Mouse (Mus musculus): Measurements from ENCODE around the gene Mindy2. TPM values are rescaled to one million over a fixed set of nuclear protein-coding genes. Genes with fewer than 3 reads are reported as not detected.

Gene Mindy2
- total RNA-seq, 2 experiments from 2014 or later, result 34.7 to 35.0 TPM

DNA sequence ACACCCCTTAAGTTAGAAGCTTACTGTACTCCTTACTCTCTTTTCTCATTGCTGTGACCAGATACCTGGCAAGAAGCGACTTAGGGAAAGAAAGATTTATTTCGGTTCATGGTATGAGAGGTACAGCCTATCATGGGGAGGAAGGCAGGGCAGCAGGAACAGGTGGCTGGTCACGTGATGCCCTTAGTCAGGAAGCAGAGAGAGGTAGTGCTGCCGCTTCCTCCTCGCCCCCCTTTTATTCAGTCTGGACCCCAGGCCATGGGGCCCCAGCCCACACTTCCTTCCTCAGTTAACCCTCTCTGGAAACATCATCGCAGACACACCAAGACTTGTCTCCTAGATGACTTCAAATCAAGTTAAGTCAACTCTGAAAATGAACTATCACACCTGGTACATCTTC, 14.3 kb upstream of the Mindy2 start:
- intact Hi-C loops (cut with DNase I), result loop anchor here (5.0 to 10.0 kb wide), 2 partner anchors 174 to 251 kb away; no protein-coding TSS in a partner anchor
- no peak for DNase-seq

DNA sequence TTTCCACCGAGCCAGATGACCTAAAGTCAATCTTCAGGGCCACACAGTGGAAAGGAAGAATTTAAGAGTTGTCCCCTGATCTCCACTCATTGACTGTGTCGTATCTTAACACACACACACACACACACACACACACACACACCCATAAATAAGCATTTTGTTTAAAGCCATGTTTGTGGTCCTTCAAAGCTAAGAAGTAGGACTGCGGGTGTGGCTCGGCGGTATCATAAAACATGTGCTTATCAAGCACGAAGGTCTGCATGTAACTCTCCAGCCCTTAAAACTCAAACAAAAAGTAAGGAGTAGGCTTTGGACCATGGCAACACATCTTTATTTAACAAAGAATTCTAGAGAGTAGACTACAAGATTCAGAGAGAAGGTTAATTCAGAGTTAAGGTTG, 13.4 kb upstream of the Mindy2 start:
- no peak for DNase-seq
- intact Hi-C loops (cut with DNase I), result loop anchor here (5.0 to 10.0 kb wide), 2 partner anchors 174 to 252 kb away; no protein-coding TSS in a partner anchor

DNA sequence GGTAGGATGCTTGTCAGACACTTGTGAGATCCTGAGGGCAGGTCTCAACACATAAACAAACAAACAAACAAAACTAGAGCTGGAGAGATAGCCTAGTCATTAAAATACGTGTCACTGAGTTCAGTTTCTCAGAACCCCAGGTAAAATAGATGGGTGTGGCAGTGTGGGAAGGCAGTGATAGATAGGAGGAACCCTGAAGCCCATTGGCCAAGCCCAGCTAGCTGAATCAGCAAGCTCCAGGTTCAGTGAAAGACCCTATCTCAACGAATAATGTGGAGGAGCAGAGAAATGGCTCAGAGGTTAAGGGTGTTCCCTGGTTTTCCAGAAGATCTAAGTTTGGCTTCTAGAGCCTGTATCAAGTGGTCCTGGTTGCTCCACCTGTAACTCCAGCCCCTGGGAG, 12.2 kb upstream of the Mindy2 start:
- intact Hi-C loops (cut with DNase I), result no loop called here
- DNase-seq, result no peak

- intact Hi-C loops (cut with DNase I), result no loop called here
- DNase-seq, result no peak
Measured at GRCm38 (mm10) chr9:70668048-70668447, 11.1 kb upstream of the Mindy2 start.

DNA sequence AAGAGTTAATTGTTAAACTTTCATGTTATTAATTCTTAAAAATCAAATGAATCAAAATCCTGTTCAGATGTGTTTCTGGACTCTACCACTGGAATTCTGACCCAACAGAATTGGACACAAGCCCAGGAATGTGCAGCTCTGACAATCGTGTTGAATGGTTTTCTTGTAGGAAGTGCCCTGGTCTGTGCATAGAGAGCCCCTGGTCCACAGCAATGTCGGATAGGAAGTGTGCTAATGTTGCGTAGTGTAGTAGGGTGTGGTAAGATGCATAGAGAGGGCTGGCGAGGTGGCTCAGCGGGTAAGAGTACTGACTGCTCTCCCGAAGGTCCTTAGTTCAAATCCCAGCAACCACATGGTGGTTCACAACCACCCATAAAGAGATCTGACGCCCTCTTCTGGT, 9.8 kb upstream of the Mindy2 start:
- peak; percentile 3 to 22 for DNase-seq
- intact Hi-C loops (cut with DNase I), result no loop called here

GRCm38 (mm10) chr9:70665372-70666145, 8.6 kb upstream of the Mindy2 start:
- DNase-seq, result no peak
- intact Hi-C loops (cut with DNase I), result no loop called here

DNA sequence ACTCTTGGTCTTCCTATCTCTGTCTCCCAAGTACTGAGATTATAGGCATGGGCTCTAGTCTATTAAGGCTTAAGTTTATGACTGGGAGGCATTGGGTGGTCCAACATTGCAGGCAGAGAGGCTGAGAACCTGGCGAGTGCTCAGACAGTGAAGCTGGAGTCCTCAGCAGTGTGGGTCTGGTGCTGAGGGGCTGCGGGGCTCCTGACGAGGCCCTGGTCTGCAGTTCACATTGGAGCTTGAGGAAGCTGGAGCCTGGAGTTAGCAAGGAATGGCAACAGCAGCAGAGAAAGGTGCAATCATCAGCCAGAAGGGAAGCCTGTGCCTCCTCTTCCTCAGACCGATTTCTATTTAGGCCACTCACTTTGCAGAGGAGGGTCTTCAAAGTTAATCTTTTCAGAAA, 7.9 kb upstream of the Mindy2 start:
- DNase-seq, result no peak
- intact Hi-C loops (cut with DNase I), result no loop called here

DNA sequence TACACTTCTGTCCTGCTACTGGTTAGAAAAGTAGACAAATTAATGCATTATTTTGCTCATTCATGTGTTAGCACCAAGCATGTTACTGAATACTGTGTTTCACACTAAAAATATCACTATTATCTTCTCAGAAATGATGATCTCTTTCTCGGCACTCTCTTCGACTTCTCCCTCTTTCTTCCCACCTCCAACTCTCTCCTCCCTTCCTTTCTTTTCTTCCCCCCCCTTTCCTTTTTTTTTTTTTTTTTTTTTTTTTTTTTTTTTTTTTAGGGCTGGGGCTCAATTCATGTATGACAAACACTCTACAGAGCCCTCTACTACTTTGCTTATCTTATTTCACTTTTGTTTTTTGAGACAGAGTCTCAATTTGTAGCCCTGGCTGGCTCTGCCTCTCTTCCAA, 1.3 kb upstream of the Mindy2 start:
- DNase-seq, result no peak
- intact Hi-C loops (cut with DNase I), result no loop called here

DNA sequence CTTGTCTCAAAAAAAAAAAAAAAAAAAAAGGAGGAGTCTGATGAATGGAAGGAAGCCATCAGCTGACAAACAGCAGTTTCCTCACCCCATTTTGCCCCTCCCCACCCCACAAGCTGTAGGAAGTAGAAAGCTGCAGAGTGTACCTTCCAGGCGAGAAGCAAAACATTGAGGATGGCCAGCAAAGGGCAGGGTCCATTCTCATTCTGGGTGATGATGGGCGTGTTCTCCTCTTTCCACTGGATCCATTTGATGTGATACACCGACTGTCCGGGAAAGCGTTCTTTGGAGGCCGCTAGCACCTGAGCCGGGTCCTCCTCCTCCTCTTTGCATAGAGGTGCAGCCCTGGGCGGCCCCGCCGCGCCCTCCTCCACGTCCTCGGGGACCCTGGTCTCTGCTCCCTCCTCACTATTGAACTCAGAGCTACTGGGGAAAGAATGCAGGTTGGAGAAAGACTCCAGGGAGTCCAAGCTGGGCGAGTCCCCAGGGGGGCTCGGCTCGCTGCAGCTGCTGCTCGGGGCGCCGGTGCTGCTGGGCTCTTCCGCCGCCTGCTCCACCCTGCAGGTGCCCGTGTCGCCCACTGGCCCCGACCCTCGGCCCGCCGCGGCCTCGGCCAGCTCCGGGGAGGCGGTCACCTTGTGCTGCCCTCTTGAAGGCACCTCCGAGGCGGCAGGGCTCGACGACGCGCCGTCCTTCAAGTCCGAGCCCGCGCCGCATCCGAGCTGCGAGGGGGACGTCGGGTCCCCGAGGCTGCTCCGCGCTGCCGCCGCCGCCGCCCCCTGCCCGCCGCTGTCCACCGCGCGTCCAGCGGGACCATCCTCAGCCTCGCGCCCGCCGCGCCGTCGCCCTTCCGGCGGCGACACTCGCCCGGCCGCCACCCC, 605 bp downstream of the Mindy2 start, which contains the start of gene Gm10642:
Gm10642 (plus strand) TSS at position 122 of the 878 bp plus-strand sequence.
- intact Hi-C loops (cut with DNase I), result loop anchor here (2.0 kb wide), 1 partner anchor 22 kb away; the partner anchor contains the start of gene Adam10
- DNase-seq, result peak; percentile 53 to 55

DNA sequence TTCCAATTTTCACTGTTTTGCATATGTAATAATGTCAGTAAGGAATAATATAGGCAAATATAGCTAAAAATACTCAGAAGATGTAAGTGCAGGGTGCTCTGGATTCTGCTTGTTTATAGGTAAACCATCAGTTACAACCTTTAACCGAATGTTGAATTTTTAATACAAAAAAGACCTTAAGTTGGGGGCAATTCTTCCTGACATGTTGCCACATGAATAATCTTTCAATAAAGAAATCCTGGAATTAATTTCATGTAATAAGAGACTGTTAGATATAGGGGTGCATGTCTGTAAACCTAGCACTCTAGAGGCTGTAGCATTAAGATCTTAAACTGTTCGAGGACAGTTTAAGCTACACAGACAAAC, 1.2 kb downstream of the Mindy2 start:
- no peak for DNase-seq
- intact Hi-C loops (cut with DNase I), result loop anchor here (2.0 kb wide), 1 partner anchor 23 kb away; the partner anchor contains the start of gene Adam10

DNA sequence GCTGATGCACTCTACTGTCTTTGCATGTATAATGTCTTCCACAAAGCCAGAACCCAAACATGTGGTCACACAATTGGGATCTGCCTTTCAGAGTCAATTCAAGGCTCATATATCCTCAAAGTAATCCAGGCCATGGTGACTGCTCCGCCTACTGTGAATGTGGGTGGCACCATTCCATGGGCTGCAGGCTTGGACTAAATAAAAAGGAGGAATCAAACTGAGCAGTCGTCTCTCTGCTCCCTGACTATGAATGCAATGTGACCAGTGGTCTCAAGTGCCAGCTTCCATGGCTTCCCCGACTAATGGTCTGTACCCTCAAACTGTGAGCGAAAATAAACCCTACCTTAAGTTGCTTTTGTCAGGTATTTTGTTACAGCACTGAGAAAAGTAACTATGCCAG, 2.5 kb downstream of the Mindy2 start:
- DNase-seq, result no peak
- intact Hi-C loops (cut with DNase I), result no loop called here

GRCm38 (mm10) chr9:70653875-70654274, 3.1 kb downstream of the Mindy2 start:
- intact Hi-C loops (cut with DNase I), result no loop called here

DNA sequence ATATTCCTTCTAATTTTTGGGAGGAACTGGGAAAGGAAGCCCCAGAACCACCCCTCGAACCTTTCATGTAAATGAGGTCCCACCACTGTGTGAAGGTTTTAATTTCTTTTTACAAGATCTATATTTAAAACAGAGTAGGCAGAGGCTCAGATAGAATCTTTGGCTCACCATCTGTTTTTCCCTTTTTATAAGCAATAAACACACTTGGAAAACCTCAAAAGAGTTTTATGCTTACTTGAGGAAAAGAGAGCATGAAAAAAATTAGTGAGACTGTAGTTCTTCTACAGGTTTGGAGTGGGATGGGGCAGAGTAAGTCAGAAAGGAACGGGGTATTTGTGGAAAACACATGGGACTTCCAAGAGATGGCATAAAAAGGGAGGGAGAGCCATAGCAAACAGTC, 4.8 kb downstream of the Mindy2 start:
- DNase-seq, result no peak
- intact Hi-C loops (cut with DNase I), result no loop called here

More at GRCm38 (mm10) chr9:70653875-70654274, 3.1 kb downstream of the Mindy2 start:
- DNase-seq, result no peak

- intact Hi-C loops (cut with DNase I), result no loop called here
Measured at GRCm38 (mm10) chr9:70650994-70651393, 6.0 kb downstream of the Mindy2 start.

DNA sequence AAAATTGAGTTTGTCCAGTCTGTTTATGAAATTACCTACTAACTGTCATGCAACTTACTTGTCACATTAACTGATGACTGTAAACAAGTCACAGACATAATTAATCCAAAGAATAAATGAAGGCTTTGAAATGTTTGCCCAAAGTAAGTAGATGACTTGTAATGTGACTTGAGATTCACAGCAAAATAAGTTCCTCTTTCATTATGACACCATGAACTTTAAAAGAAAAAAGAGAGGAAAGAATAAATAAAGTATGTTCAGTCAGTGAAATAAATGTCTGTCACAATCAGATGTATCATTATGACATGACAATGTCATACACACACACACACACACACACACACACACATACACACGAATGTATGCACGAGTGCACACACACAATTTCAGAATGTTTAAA, 6.7 kb downstream of the Mindy2 start:
- intact Hi-C loops (cut with DNase I), result no loop called here
- DNase-seq, result no peak

More at GRCm38 (mm10) chr9:70650994-70651393, 6.0 kb downstream of the Mindy2 start:
- DNase-seq, result no peak

GRCm38 (mm10) chr9:70636748-70637147, 20.2 kb downstream of the Mindy2 start:
- DNase-seq, result no peak
- intact Hi-C loops (cut with DNase I), result no loop called here

- no peak for DNase-seq
- intact Hi-C loops (cut with DNase I), result no loop called here
Measured at GRCm38 (mm10) chr9:70631665-70632064, 25.3 kb downstream of the Mindy2 start.

DNA sequence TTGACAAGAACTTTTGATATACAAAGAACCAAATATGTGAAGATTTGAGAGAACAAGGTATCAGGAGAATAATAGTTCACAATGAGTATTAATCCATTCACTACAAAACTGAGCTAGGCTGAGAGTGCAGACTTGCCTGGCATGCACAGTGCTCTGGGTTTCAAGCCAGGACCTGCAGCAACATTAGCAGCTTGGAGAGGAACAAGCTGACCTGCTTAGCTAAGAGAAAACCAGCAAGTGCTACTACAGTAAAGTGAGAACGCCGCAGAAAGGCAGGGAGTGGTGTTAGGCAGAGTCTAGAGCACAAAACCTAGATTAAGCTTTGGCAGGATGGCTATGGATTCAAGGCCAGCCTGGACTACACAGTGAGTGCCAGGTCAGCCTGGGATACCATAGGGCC, 27.3 kb downstream of the Mindy2 start:
- peak in 1 of 2 experiments; percentile 16 for DNase-seq
- intact Hi-C loops (cut with DNase I), result no loop called here

- no peak for DNase-seq
- intact Hi-C loops (cut with DNase I), result no loop called here
Measured at GRCm38 (mm10) chr9:70611026-70611673, 45.8 kb downstream of the Mindy2 start.

- intact Hi-C loops (cut with DNase I), result no loop called here
- DNase-seq, result peak in 1 of 2 experiments; percentile 5
Measured at GRCm38 (mm10) chr9:70602186-70602845, 54.7 kb downstream of the Mindy2 start.
